Mouse (Mus musculus): ENCODE data around the gene Slc25a20. TPM values are rescaled to one million over a fixed set of nuclear protein-coding genes. Genes with fewer than 3 reads are reported as not detected.

Slc25a20 gene
- polyA plus RNA-seq, 1 experiment, result 29.9 TPM

GRCm38 (mm10) chr9:108693946-108694345 lies 32.1 kb downstream of the Slc25a20 start:
- peak overlapping the region; percentile 73; the same call in 1 of the 2 replicates for H3K4me3 ChIP-seq (ENCODE audit: insufficient read depth, low read length)
- H3K27ac ChIP-seq (ENCODE audit: insufficient read depth, low read depth, low read length), result 0 out of 2 replicates have a peak overlapping the region, but pooled peaks have one; percentile 19
- TF ChIP-seq CTCF (IDR thresholded peaks at IDR 0.05; ENCODE audit: low read depth, low read length) (no peak), POLR2A (IDR thresholded peaks at IDR 0.05; ENCODE audit: borderline replicate concordance, low read depth, low read length) (no peak)

GRCm38 (mm10) chr9:108694533-108694932 lies 32.6 kb downstream of the Slc25a20 start:
- H3K4me1 ChIP-seq (ENCODE audit: control insufficient read depth, insufficient read depth, low read length), result peaks cover 18% of the 10 kb centered on the region
- TF ChIP-seq CTCF (IDR thresholded peaks at IDR 0.05; ENCODE audit: low read depth, low read length) (no peak), POLR2A (IDR thresholded peaks at IDR 0.05; ENCODE audit: borderline replicate concordance, low read depth, low read length) (no peak)
- H3K27ac ChIP-seq (ENCODE audit: insufficient read depth, low read depth, low read length), result 0 out of 2 replicates have a peak overlapping the region, but pooled peaks have one; percentile 8
- no peak overlapping the region for H3K4me3 ChIP-seq (ENCODE audit: insufficient read depth, low read length)

More at GRCm38 (mm10) chr9:108693946-108694345, 32.1 kb downstream of the Slc25a20 start:
- peaks cover 18% of the 10 kb centered on the region for H3K4me1 ChIP-seq (ENCODE audit: control insufficient read depth, insufficient read depth, low read length)

DNA sequence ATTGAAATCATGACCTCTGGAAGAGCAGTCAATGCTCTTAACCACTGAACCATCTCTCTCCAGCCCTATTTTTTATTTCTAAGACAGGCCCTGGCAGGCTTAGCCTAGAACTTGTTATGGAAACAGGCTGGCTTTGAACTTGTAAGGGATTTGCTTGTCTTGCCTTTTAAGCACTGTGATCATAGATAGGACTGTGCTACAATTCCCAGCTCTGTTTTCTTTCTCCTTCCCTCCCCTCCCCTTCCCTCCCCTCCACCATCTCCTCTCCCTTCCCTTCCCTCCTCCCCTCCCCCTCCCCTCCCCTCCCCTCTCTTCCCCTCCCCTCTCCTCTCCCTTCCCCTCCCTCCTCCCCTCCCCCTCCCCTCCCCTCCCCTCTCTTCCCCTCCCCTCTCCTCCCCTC lies 40.6 kb downstream of the Slc25a20 start:
- peaks cover 35% of the 10 kb centered on the region for H3K4me1 ChIP-seq (ENCODE audit: control insufficient read depth, insufficient read depth, low read length)
- TF ChIP-seq POLR2A (IDR thresholded peaks at IDR 0.05; ENCODE audit: borderline replicate concordance, low read depth, low read length) (no peak), CTCF (IDR thresholded peaks at IDR 0.05; ENCODE audit: low read depth, low read length) (no peak)
- no peak overlapping the region for H3K4me3 ChIP-seq (ENCODE audit: insufficient read depth, low read length)
- no peak overlapping the region for H3K27ac ChIP-seq (ENCODE audit: insufficient read depth, low read depth, low read length)

GRCm38 (mm10) chr9:108703373-108704110 lies 41.7 kb downstream of the Slc25a20 start:
- no peak overlapping the region for H3K4me3 ChIP-seq (ENCODE audit: insufficient read depth, low read length)
- no peak overlapping the region for H3K27ac ChIP-seq (ENCODE audit: insufficient read depth, low read depth, low read length)
- TF ChIP-seq POLR2A (IDR thresholded peaks at IDR 0.05; ENCODE audit: borderline replicate concordance, low read depth, low read length) (no peak), CTCF (IDR thresholded peaks at IDR 0.05; ENCODE audit: low read depth, low read length) (no peak)
- H3K4me1 ChIP-seq (ENCODE audit: control insufficient read depth, insufficient read depth, low read length), result peaks cover 34% of the 10 kb centered on the region

- Histone ChIP-seq H3K27ac (ENCODE audit: insufficient read depth, low read depth, low read length) (no peak overlapping the region), H3K4me1 (ENCODE audit: control insufficient read depth, insufficient read depth, low read length) (peaks cover 32% of the 10 kb centered on the region), H3K4me3 (ENCODE audit: insufficient read depth, low read length) (no peak overlapping the region)
- TF ChIP-seq CTCF (IDR thresholded peaks at IDR 0.05; ENCODE audit: low read depth, low read length) (no peak), POLR2A (IDR thresholded peaks at IDR 0.05; ENCODE audit: borderline replicate concordance, low read depth, low read length) (no peak)
Observed at GRCm38 (mm10) chr9:108704591-108704990, 42.7 kb downstream of the Slc25a20 start.

DNA sequence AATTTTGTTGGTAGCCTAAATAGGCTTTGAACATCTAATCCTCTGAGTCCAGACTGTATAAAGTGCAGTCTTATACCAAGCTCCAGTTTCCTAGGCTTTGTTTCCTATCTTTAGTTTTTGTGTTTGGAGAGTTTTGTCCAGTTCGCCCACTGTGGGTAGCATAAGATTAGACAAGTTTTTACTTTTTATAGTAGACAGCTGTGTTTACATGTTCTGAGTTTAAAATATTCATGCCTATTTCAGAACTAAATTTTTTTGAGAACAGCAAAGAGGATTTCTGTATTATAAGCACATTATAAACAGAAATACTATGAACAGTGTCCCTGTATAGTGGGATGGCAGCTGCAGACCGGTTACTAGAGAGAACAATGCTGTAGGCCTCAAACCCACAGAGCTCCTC lies 45.3 kb downstream of the Slc25a20 start:
- Histone ChIP-seq H3K27ac (ENCODE audit: insufficient read depth, low read depth, low read length) (no peak overlapping the region), H3K4me1 (ENCODE audit: control insufficient read depth, insufficient read depth, low read length) (peaks cover 26% of the 10 kb centered on the region), H3K4me3 (ENCODE audit: insufficient read depth, low read length) (no peak overlapping the region)
- TF ChIP-seq CTCF (IDR thresholded peaks at IDR 0.05; ENCODE audit: low read depth, low read length), result no peak
- no peak for TF ChIP-seq POLR2A (IDR thresholded peaks at IDR 0.05; ENCODE audit: borderline replicate concordance, low read depth, low read length)

DNA sequence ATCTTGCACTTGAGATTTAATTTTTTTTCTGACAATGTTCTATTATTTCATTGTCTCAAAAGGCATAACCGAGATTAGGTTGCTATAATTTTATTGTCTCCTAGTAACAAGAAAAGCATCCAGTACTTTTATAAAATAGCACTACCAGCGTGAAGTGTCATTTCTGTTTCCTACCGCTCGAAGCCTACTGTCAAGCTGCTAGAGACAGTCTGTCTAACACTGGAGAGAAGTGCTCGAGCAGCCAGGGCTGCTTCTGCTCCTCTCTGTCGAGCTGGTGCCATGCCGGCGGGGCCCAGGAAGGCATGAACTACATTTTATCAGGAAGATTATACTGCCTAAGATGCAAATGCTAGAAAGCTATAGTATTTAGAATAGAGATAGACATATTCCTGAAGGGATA lies 46.9 kb downstream of the Slc25a20 start:
- Histone ChIP-seq H3K4me1 (ENCODE audit: control insufficient read depth, insufficient read depth, low read length) (peaks cover 21% of the 10 kb centered on the region), H3K27ac (ENCODE audit: insufficient read depth, low read depth, low read length) (no peak overlapping the region), H3K4me3 (ENCODE audit: insufficient read depth, low read length) (no peak overlapping the region)
- TF ChIP-seq CTCF (IDR thresholded peaks at IDR 0.05; ENCODE audit: low read depth, low read length) (no peak), POLR2A (IDR thresholded peaks at IDR 0.05; ENCODE audit: borderline replicate concordance, low read depth, low read length) (no peak)

GRCm38 (mm10) chr9:108710767-108711166 lies 48.9 kb downstream of the Slc25a20 start:
- Histone ChIP-seq H3K4me3 (ENCODE audit: insufficient read depth, low read length) (no peak overlapping the region), H3K4me1 (ENCODE audit: control insufficient read depth, insufficient read depth, low read length) (peaks cover 10% of the 10 kb centered on the region), H3K27ac (ENCODE audit: insufficient read depth, low read depth, low read length) (no peak overlapping the region)
- no peak for TF ChIP-seq POLR2A (IDR thresholded peaks at IDR 0.05; ENCODE audit: borderline replicate concordance, low read depth, low read length)

- TF ChIP-seq POLR2A (IDR thresholded peaks at IDR 0.05; ENCODE audit: borderline replicate concordance, low read depth, low read length) (no peak), CTCF (IDR thresholded peaks at IDR 0.05; ENCODE audit: low read depth, low read length) (no peak)
- no peak overlapping the region for H3K4me3 ChIP-seq (ENCODE audit: insufficient read depth, low read length)
- H3K27ac ChIP-seq (ENCODE audit: insufficient read depth, low read depth, low read length), result peak overlapping the region; percentile 40
- peaks cover 13% of the 10 kb centered on the region for H3K4me1 ChIP-seq (ENCODE audit: control insufficient read depth, insufficient read depth, low read length)
Observed at GRCm38 (mm10) chr9:108716199-108716598, 54.3 kb downstream of the Slc25a20 start.

DNA sequence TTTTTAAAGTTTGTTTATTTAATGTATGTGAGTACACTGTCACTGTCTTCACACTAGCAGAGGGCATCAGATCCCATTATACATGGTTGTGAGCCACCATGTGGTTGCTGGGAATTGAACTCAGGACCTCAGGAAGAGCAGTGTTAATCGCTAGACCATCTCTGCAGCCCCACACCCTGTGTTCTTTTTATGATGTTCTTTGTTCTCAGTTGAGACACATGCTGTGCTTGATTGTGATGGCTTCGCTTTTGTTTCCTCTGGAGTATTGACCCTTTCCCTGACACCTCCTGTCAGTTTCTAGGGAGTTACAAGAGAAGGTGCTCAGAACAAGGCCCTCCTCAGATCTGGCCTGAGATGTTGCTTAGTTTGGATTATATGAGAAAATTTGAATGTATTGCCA lies 61.9 kb downstream of the Slc25a20 start:
- no peak for TF ChIP-seq POLR2A (IDR thresholded peaks at IDR 0.05; ENCODE audit: borderline replicate concordance, low read depth, low read length)
- no peak for TF ChIP-seq CTCF (IDR thresholded peaks at IDR 0.05; ENCODE audit: low read depth, low read length)
- peaks cover 17% of the 10 kb centered on the region for H3K4me1 ChIP-seq (ENCODE audit: control insufficient read depth, insufficient read depth, low read length)
- H3K27ac ChIP-seq (ENCODE audit: insufficient read depth, low read depth, low read length), result no peak overlapping the region
- no peak overlapping the region for H3K4me3 ChIP-seq (ENCODE audit: insufficient read depth, low read length)

Data from bone marrow macrophage, adult 2 months (primary cell).